Mouse (Mus musculus): ENCODE results near the gene Nr2e1. TPM values are rescaled to one million over a fixed set of nuclear protein-coding genes. Genes with fewer than 3 reads are reported as not detected.

Gene Nr2e1
- polyA plus RNA-seq, 1 experiment from 2014 or later, result 0.08 TPM

DNA sequence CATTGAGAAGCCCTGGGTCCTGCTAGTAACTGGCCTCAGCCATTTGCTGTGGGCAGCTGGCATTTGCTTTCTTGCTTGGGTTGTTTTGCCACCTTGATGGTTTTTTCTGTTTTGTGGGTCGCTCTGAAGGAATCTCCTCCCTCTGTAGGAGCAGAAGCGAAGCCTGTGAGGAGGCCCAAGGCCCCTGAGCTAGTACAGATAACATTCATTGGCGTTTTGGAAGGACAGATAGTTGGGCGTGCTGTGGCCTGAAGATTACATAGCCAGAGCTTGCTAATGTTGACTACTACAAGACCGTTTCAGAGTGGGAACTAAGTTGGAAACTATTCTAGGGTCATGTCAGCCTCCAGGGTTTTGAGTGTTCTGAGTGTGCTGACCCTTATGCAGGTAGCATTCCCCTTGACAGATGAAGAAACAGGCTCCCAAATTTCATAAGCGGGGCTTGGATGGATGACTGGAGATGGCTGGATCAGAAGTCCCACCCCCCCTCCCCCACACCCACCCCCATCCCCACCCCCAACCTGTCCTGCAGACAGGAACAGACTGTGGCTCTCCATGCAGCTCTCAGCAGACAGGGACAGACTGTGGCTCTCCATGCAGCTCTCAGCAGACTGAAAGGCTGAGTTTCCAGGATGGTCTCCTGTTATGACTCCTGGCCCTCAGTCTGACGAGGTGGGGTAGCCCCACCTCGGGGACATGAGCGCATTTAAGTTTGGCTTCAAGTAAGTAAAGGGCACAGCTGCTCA lies 45.7 kb downstream of the Nr2e1 start:
- Histone ChIP-seq H3K27me3 (replicated peaks) (no peaks in the 10 kb centered on the region), H3K4me2 (no peak overlapping the region), H3K36me3 (peaks cover 40% of the 10 kb centered on the region), H3K27ac (ENCODE audit: poor library complexity, severe bottlenecking) (peak overlapping the region; percentile 68), H3K9me3 (replicated peaks) (no peaks in the 10 kb centered on the region), H3K4me3 (no peak overlapping the region), H3K9ac (no peak overlapping the region), H3K4me1 (replicated peaks) (peaks cover 26% of the 10 kb centered on the region)
- ATAC-seq (ENCODE audit: insufficient number of reproducible peaks, low FRiP score), result peak; percentile 86
- 48% methylated on average over 9 of the region's 9 CpGs for WGBS

DNA sequence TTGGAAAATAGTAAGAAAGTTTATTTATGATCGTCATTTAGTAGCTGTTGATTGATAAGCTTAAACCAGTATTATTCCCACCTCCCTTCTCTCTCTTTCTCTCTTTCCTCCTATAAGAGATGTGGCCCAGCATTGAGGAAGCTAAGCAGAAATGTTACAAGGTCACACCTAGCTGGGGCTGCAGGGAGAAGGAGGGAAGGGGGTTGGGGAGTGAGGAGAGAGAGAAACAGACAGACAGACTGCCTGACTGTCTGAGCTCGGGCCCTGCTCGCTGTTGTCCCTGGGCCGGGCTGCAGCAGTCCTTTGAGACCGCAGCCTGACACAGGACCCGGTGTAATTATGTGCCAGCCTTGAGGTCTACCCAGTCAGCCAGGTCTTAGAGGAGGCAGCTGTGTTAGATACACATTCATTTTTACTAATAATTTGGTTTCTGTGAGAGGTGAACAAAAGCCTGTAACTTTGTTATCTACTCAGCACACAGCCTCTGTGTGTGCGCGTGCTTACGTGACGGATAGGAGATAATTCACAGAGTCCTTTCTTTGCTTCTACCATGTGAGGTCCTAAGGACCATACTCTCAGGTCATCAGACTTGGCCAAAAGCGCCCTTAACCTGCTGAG lies 49.5 kb downstream of the Nr2e1 start:
- ATAC-seq (ENCODE audit: insufficient number of reproducible peaks, low FRiP score), result peak; percentile 85
- no peaks in the 10 kb centered on the region for H3K9me3 ChIP-seq (replicated peaks)
- H3K9ac ChIP-seq, result no peak overlapping the region; the same call in 1 of the 2 replicates
- H3K4me3 ChIP-seq, result no peak overlapping the region
- WGBS, result 76% methylated on average over 11 of the region's 11 CpGs
- H3K4me2 ChIP-seq, result 0 out of 2 replicates have a peak overlapping the region, but pooled peaks have one; percentile 16
- peaks cover 26% of the 10 kb centered on the region for H3K4me1 ChIP-seq (replicated peaks)
- H3K27me3 ChIP-seq (replicated peaks), result no peaks in the 10 kb centered on the region
- H3K36me3 ChIP-seq, result peaks cover 67% of the 10 kb centered on the region
- H3K27ac ChIP-seq (ENCODE audit: poor library complexity, severe bottlenecking), result peak overlapping the region; percentile 61; the same call in 1 of the 2 replicates

DNA sequence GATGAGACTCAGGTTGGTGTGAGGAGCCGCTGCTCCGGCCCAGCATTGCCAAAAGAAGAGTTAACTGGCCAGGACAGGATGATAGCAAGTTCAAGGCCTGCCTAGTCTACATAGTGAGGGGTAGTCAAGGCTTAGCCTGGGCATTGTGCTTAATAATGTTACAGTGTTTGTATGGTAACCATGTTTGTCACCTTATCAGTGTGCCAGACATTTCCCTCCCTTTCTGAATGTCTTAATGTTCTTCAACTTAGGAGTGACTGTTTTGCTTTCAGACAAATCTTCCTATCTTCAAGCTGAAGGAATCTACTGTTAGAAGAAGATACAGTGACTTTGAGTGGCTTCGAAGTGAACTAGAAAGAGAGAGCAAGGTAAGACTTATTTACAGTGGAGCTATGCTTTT lies 57.8 kb downstream of the Nr2e1 start:
- Histone ChIP-seq H3K4me3 (no peak overlapping the region), H3K4me1 (replicated peaks) (peaks cover 31% of the 10 kb centered on the region), H3K9me3 (replicated peaks) (no peaks in the 10 kb centered on the region), H3K9ac (no peak overlapping the region), H3K27me3 (replicated peaks) (no peaks in the 10 kb centered on the region), H3K27ac (ENCODE audit: poor library complexity, severe bottlenecking) (no peak overlapping the region), H3K4me2 (no peak overlapping the region), H3K36me3 (peaks cover 49% of the 10 kb centered on the region)
- no peak for ATAC-seq (ENCODE audit: insufficient number of reproducible peaks, low FRiP score)
- WGBS, result 87% methylated on average over 3 of the region's 3 CpGs

DNA sequence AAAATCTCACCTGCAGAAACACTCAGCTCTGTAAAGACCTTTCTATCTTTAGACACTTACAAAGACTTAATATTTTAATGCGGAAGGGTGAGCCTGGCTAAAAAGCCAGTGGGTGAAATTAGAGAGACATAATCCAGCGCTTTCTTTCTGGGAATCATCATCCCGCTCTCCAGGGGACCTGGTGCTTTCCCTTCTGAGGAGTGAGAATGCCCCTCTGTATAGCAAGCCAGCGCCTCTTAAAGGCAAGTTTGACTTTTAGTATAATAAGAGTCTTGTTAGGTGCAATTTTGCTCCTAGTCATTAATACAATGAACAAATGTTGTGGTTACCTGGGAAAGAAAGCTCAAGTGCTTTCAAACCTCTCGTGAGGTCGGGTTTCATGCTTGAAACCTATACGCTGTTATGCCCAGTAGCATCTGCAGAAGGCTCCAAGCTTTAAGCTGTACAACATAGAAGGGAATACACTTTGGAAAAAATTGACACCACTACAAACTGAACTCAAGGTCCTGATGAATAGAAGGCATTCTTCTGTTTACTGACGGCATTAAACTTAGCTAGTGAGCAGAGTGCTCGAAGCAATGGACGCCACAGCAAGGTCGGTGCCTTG lies 59.8 kb downstream of the Nr2e1 start:
- WGBS, result 88% methylated on average over 11 of the region's 11 CpGs
- Histone ChIP-seq H3K9ac (no peak overlapping the region), H3K27ac (ENCODE audit: poor library complexity, severe bottlenecking) (no peak overlapping the region), H3K4me2 (no peak overlapping the region), H3K9me3 (replicated peaks) (no peaks in the 10 kb centered on the region), H3K4me3 (no peak overlapping the region), H3K4me1 (replicated peaks) (peaks cover 34% of the 10 kb centered on the region), H3K27me3 (replicated peaks) (no peaks in the 10 kb centered on the region), H3K36me3 (peaks cover 32% of the 10 kb centered on the region)
- ATAC-seq (ENCODE audit: insufficient number of reproducible peaks, low FRiP score), result no peak

DNA sequence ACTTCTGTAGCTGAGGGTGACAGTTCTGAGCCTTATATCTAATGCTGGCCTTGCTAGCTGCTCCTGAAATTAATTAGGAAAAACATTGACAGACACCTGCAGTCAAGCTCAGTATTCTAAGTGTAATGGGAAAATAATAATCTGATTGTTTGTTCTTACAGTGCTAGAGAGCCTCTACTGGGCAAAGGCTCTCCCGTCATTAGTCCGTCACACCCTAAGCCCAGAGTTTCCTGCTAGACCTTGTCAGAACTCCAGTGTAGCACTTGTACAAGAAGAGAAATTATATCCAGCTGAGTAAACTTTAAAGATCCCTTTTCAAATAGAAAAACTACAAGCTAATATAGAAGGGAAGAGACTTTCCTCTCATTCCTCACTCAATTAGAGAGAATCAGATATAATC lies 60.5 kb downstream of the Nr2e1 start:
- Histone ChIP-seq H3K4me3 (no peak overlapping the region), H3K27me3 (replicated peaks) (no peaks in the 10 kb centered on the region), H3K36me3 (peaks cover 24% of the 10 kb centered on the region), H3K27ac (ENCODE audit: poor library complexity, severe bottlenecking) (no peak overlapping the region; the same call in 1 of the 2 replicates), H3K9me3 (replicated peaks) (no peaks in the 10 kb centered on the region), H3K4me1 (replicated peaks) (peaks cover 35% of the 10 kb centered on the region), H3K4me2 (no peak overlapping the region), H3K9ac (no peak overlapping the region)
- WGBS, result 65% methylated on average over 2 of the region's 2 CpGs
- ATAC-seq (ENCODE audit: insufficient number of reproducible peaks, low FRiP score), result no peak

DNA sequence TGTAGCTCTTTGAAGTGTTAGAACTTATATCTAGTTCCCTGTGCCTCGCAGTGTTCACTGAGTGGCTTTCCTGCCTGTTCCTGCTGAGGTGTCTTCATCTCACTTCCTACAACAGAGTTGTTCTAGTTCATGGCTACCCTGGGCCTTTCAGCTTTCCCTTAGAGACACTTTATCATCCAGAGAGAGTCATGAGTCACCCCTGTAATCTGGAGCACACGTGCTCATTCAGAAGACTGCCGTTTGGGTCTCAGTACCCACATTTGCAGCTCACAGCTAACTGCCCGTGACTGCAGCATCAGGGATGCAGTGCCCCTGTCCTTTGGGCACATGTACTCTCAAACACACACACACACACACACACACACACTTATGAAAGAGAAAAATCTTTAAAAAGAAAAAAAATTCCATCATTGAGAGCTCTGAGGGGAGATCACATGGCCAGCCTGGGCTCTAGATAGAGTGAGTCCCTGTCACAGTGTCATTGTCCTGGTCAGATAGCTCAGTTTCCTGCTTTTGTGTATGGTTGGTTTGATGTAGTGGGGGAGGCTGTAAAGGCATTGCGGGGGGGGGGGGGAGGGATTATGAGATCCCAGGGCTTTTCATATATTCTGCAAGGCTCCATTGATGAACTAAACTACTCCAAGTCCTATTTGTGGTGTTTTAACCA lies 62.0 kb downstream of the Nr2e1 start:
- H3K9me3 ChIP-seq (replicated peaks), result no peaks in the 10 kb centered on the region
- H3K4me2 ChIP-seq, result no peak overlapping the region
- H3K4me3 ChIP-seq, result no peak overlapping the region
- peak overlapping the region; percentile 60; the same call in 1 of the 2 replicates for H3K27ac ChIP-seq (ENCODE audit: poor library complexity, severe bottlenecking)
- H3K9ac ChIP-seq, result no peak overlapping the region
- H3K36me3 ChIP-seq, result peaks cover 13% of the 10 kb centered on the region
- peaks cover 38% of the 10 kb centered on the region for H3K4me1 ChIP-seq (replicated peaks)
- no peaks in the 10 kb centered on the region for H3K27me3 ChIP-seq (replicated peaks)
- peak; percentile 86 for ATAC-seq (ENCODE audit: insufficient number of reproducible peaks, low FRiP score)
- 23% methylated on average over 5 of the region's 5 CpGs for WGBS

DNA sequence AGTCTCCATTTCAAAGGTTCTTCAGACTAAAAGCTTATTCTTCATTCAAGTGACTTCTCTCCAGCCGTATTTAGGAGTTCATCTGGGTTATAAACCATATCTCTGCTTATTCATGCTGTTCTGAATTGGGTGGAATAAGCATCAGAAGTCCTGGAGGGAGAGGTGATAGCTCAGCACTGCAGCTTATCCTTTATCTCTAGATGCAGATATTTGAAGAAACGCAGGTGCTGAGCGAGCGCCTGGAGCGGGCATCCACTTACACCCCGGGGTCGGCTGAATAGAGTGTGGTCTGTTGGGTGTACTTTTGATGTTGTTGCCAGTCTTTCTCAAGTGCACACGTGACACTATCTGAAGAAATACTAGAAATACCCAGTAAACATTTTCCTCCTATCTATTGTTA lies 65.1 kb downstream of the Nr2e1 start:
- Histone ChIP-seq H3K4me2 (no peak overlapping the region), H3K9ac (no peak overlapping the region), H3K27me3 (replicated peaks) (no peaks in the 10 kb centered on the region), H3K4me3 (no peak overlapping the region), H3K4me1 (replicated peaks) (peaks cover 35% of the 10 kb centered on the region), H3K36me3 (0 out of 2 replicates have a peak, but pooled peaks cover 2% of the 10 kb centered on the region), H3K27ac (ENCODE audit: poor library complexity, severe bottlenecking) (no peak overlapping the region), H3K9me3 (replicated peaks) (no peaks in the 10 kb centered on the region)
- ATAC-seq (ENCODE audit: insufficient number of reproducible peaks, low FRiP score), result no peak
- WGBS, result 52% methylated on average over 8 of the region's 8 CpGs

DNA sequence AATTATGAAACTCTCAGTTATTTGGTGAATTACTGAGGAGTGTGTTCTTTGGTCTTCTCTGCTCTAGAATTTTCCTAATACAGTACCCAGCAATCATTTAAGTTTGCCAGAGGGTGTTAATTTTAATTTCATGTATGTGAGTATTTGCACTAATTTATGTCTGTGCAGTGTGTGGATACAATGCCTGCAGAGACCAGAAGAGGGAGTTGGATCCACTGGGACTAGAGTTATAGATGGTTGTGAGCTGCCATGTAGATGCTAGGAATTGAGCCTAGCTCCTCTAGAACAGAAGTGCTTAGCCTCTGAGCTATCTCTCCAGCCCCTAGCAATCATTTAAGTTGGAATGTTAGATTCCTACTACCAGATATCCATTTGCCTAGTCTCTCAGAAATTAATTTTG lies 69.3 kb downstream of the Nr2e1 start:
- no peaks in the 10 kb centered on the region for H3K9me3 ChIP-seq (replicated peaks)
- ATAC-seq (ENCODE audit: insufficient number of reproducible peaks, low FRiP score), result no peak
- no peaks in the 10 kb centered on the region for H3K27me3 ChIP-seq (replicated peaks)
- no peak overlapping the region for H3K4me3 ChIP-seq
- H3K4me1 ChIP-seq (replicated peaks), result peaks cover 20% of the 10 kb centered on the region
- H3K27ac ChIP-seq (ENCODE audit: poor library complexity, severe bottlenecking), result no peak overlapping the region
- H3K9ac ChIP-seq, result no peak overlapping the region
- H3K36me3 ChIP-seq, result peaks cover 16% of the 10 kb centered on the region
- H3K4me2 ChIP-seq, result no peak overlapping the region

Other genes starting within 250 kb of the Nr2e1 start
- gene Afg1l, start 105.1 kb downstream of the Nr2e1 start, polyA plus RNA-seq (2016; fragmentation: Nextera tagmentation; extraction: Ambion mirVana), result 13.5 and 14.1 TPM in 2 replicates
- 353 and 382 TPM in 2 replicates for gene Snx3, start 81.6 kb downstream of the Nr2e1 start, polyA plus RNA-seq (2016; fragmentation: Nextera tagmentation; extraction: Ambion mirVana)
- 28.5 and 28.6 TPM in 2 replicates for gene Ostm1, start 190 bp upstream of the Nr2e1 start, polyA plus RNA-seq (2016; fragmentation: Nextera tagmentation; extraction: Ambion mirVana)
- 19.5 and 21.0 TPM in 2 replicates for gene Sec63, start 177.9 kb upstream of the Nr2e1 start, polyA plus RNA-seq (2016; fragmentation: Nextera tagmentation; extraction: Ambion mirVana)